Mouse (Mus musculus) natural killer cell, adult 2 months (primary cell): ENCODE data around the gene Dmrtc2.
"Not testable (repeated sequence)": the region's sequence is repeated elsewhere in the genome, so short reads cannot be mapped to it uniquely, and the experiment has no call there.

Source experiments
- DNase-seq, 2 experiments: peaks; one replicate each; pipeline ENCODE4 v3.0.0; 2022; ENCODE audit warnings: low spot score in 2 of 2

Dmrtc2 gene

DNA sequence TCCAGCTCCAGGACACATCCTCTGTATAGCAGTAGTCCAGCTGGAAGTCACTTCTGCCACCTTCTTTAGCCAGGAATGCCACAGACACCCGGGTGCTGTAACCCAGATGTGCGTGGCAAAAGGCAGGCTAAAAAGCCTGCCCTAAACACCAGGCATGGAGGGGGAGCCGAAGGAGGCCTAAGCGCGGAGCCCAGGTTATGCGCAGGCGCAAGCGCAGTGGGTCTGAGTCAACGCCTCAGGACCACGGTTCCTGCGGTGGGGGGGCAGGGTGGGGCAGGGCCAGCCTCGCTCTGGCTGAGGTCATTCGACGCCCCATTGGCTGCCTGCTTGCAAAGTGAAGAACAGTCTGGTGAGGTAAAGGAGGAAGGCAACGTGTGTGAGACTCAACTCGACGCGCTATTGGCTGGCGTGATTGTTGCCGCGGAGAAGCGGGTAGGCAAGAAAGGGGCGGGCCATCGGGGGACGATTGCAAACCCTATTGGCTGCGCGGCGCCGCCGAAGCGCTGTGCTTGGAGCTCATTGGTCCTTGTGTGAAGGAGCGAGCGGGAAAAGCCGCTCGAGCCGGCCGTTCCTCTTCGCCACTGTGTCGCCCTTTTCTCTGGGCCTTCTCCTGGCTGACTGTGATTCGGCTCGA, at the start of gene Dmrtc2, which contains the start of gene Lypd4:
TSS of gene Dmrtc2 (plus strand) at position 526 of the 634 bp plus-strand sequence.
TSS of gene Lypd4 (minus strand) at position 410 of the 634 bp plus-strand sequence.
- DNase-seq, result no peak

- DNase-seq, result no peak
These were observed 45.4 kb upstream of the Dmrtc2 start for GRCm38 (mm10) chr7:24824452-24824851.

DNA sequence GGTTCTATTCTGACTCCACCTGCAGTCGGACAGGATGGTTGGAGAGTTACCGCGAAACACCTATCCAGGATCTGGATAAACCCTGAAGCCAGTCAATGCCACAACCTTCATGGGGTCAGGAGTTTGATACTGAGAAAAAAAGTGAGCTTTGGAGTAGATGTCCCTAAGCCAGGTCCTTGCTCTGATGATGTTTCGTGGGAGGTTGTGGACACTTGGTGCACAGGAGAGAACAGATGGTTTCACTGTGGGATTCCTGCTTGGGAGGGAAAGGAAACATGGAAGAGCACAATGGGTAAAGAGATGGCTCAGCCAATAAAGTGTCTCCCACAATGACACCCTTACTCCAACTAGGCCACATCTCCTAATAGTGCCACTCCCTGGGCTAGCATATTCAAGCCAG, 42.7 kb upstream of the Dmrtc2 start:
- DNase-seq, result no peak

GRCm38 (mm10) chr7:24838732-24839409, 31.0 kb upstream of the Dmrtc2 start:
- DNase-seq, result peak in 1 of 2 experiments; percentile 53

GRCm38 (mm10) chr7:24839410-24839808, 30.4 kb upstream of the Dmrtc2 start:
- peak in 1 of 2 experiments; percentile 5 for DNase-seq

DNA sequence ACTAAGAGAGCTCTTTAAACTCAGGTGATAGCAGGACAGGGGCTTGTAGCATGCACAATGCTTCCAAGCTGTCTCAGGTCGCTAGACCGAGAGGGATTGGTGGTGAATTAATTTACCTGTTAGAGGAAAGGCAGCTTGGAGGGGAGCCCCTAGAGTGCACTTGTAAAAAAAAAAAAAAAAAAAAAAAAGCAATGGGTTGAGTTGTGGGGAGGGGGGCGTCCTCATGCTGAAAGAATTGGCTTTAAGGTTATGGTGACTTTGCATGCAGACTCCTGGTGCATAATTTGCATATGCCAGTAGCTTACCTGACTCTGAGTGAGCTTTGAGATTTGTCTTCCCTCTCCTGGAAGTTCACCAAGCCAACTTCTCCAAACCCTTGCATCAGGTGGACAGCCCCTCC, 29.5 kb upstream of the Dmrtc2 start:
- DNase-seq, result no peak

DNA sequence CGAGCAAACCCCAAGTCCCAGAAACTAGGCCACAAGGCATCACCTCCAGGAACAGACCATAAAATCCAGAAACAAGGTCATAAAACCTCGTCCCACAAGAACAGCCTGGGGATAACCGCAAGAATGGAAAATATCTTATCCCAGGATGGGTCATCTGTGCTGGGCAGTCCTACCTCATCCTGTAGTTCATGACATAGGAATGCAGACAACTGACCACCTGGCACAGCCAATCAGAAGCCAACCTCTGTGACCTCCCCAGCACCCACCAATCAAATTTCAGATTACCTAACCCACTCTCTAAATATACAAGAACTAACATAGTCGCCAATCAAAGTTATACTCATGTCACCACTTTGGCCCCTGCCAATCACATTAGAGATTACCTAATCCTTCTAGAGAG, 28.8 kb upstream of the Dmrtc2 start:
- DNase-seq, result no peak

DNA sequence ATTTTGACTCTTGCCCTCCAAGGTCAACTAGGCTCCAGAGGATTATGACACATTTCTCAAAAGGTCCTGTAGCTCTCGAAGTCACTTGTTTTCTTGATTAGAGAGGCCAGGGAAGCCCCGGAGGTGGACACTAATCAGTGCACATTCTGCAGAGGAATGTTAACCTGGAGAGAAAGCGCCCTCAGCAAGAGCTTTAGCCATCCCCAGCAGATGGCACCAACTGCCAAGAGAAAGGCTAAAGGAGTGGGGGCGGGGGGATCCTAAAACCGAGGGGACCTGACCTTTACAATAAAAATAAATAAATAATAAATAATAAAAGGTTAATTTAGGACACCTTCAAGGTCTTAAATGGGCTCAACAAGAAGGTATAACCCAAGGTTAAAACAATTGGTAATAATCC, 25.7 kb upstream of the Dmrtc2 start:
- DNase-seq, result no peak

GRCm38 (mm10) chr7:24845181-24845580, 24.7 kb upstream of the Dmrtc2 start:
- DNase-seq, result no peak

GRCm38 (mm10) chr7:24845713-24846112, 24.1 kb upstream of the Dmrtc2 start:
- DNase-seq, result no peak

DNA sequence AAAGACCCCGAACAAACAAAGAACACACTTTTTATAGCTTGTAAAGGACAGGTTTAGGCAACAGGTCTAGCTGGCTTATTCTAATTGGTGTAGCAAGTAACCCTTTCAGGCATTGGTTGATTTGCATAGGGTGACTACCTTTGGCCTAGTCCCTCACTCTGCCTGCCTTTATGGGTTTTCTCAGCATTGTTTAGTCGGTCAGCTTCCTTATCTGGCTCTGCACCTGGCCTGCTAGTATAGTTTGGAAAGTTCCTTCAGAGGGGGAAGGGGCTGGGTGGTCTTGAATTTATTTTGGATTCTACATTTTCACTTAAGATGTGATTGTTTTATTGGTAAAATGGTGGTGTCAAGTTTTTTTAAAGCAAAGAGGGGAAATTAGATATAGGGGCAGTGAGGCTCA, 23.3 kb upstream of the Dmrtc2 start:
- not testable (repeated sequence) for DNase-seq

GRCm38 (mm10) chr7:24850162-24850561, 19.7 kb upstream of the Dmrtc2 start:
- DNase-seq, result no peak

DNA sequence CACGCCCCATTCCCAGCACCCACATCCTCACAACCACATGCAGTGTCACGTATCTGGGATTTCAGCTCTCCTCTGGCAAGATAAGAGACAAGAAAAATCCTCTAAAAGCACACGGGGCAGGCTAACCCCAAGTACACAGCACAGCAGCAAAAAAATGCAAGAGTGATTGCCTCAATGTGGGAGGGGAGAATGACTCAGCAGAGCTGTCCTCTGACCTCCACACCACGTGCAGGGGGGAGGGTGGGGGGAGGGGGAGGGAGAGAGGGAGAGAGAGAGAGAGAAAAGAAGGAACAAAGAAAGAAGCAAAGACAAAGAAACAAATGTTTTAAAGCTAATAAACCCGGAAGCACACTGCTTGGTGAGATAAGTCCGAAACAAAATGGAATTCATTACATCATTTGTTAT, 19.0 kb upstream of the Dmrtc2 start:
- DNase-seq, result no peak

GRCm38 (mm10) chr7:24851596-24852325, 18.1 kb upstream of the Dmrtc2 start:
- DNase-seq, result no peak

DNA sequence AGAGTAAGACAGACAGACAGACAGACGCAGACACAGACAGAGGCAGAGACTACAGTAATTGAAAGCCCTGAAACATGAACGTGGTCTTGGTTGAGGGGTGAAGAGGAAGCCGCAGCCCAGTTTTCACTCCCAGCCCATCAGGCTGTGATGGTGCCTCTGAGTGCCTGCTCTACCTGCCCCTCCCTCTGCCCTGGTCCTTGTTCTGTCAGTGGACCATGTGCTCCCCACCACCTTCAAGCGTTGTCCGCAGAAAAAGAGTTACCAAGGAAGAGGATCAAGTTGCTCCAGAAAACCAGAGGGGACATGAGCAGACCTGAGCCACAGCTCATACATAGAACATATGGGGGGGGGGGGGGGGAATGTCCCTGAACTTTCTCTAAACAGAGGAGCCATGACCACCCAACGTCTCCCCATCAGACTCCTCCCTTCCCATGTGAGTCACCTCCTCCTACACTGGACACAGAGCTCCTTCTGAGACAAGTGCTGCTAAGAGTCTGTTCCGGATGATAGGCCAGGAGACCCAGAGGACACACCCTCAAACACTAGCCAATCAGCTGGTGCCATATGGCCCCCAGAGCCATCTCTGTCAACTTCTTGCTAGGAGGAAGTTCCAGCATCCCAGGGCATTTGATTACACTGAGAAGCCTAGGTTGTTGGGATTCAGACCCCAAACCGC, 17.2 kb upstream of the Dmrtc2 start:
- no peak for DNase-seq

GRCm38 (mm10) chr7:24853233-24853563, 16.7 kb upstream of the Dmrtc2 start:
- no peak for DNase-seq

DNA sequence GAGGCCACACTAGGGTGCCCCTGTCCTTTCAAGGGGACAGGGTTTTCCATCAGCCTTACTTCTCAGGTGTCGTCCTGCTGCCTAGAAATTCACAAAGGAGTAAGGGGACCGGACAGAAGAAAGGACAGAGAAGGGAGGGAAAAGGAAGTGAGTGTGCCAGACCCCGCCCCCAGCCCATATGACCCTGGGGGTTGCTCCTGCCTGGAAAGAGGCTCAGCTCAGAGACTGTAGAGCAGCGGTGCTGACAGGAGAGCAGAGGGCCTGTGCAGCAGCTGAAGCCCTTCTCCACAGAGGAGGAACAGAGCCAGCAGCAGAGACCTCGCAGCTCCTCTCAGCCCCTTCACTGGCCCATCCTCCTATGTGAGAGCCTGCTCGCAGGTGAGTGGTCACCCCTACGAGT, 16.2 kb upstream of the Dmrtc2 start:
- no peak for DNase-seq

DNA sequence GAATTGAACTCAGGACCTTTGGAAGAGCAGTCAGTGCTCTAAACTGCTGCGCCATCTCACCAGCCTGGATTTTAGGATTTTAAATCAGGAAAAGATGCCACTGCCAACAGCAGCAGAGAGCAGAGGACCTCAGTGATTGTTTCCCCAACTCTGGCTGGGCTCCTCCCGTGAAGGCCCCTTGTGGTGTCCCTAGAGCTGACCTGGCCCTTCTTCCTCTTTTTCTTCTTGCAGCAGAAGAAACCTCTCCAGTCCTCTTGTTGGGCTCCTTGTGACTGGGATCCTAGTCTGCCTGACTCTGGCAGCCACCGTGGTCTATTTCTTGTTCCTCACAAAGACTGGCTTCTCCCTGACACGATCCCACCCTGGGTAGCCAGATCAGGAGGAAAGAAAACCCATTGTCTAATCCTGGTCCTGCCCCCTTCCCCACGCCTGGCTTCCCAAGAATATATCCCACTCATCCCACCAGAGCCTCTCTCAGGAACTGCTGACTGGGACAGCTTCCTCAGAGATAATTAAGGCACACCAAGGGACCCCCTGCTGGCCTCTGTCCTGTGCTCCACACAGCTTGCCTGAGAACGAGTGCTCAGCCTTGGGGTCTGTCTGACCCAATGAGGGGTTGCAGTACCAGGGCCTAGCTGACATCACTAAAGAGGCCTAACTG, 13.3 kb upstream of the Dmrtc2 start:
- no peak for DNase-seq

DNA sequence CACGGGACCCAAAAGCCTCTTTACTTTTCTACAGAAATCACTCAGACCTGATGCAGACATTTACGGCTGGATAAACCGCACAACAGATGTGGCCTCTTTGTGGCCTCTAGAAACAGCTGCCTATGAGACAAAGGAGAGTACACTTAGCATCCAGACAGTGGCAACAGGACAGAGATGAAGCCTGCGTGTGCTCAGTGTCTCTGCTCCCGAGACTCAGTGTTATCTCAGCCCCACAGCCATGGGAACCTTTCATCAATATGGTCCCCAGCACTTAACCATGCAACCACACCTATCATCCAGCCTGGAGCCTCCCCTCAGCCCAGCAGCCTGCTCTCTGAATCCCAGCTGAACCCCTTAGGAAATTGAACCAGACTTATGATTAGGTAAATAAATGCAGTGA, 10.6 kb upstream of the Dmrtc2 start:
- no peak for DNase-seq

- DNase-seq, result no peak
These were observed 7.9 kb upstream of the Dmrtc2 start, which contains the start of gene Gm9844 for GRCm38 (mm10) chr7:24861913-24862312. TSS of gene Gm9844 (plus strand) at chr7:24862213.

DNA sequence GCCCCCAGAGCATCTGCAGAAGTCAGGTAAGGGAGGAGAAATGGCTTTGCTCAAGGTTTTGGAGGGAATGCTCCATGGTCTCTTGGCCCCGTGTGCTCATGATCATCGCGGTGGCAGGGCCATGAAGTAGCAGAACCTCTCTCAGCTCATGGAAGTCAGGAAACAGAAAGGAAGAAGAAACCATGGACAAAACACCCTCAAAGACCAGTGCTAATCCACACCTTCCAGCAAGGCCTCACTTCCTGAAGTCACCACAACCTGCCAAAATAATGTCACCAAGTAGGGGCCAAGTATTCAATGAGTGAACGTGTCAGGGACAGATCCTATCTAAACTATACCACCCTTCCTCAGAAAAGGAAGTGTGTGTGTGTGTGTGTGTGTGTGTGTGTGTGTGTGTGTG, 7.0 kb upstream of the Dmrtc2 start:
- no peak for DNase-seq

GRCm38 (mm10) chr7:24864156-24864555, 5.7 kb upstream of the Dmrtc2 start:
- no peak for DNase-seq
